13 mouse cellular contexts compared by ENCODE assay signal in the genomic region with DNA sequence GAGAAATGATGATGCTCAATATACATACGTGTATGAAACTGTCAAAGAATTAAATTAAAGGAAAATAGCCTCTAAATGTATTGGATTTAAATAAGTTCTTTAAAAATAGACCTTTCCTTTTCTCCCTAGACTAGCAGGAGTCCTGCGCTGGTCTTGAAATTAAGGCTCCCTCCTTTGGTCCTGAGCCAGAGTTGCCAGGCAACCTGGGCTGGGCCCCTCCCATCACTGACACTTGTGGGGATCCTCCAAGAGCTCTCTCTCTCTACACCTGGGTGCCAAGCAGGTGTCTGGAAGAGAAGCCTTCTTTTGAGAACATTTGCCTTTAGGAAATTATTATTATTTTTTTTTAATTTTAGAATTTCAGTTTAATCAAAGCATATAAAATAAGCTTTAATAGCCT.
DNase-seq lines count a peak whose midpoint lies in the region.
"Had no signal": no experiment of that assay in that cellular context is flagged by ENCODE, and none has a peak within 500 bp of the region (broad histone marks: within the 10 kb centered on the region; RNA-seq: fewer than 3 reads in every experiment).

No protein-coding gene starts in this region.

- DNase-seq in cerebellum, postnatal 14 days = peak; percentile 28 to 29
- DNase-seq in cerebellum, adult 11 months = no peak
- DNase-seq in right cerebral cortex, postnatal 10 days (ENCODE audit: low spot score in 2 of 2) = peak; percentile 55 to 61
- no peak for DNase-seq in right cerebral cortex, adult 18-20 months
- peak; percentile 19 for DNase-seq in right cerebral cortex, postnatal 4 days
- no peak for DNase-seq in right cerebral cortex, adult 2 months (ENCODE audit: low spot score in 2 of 2)
- DNase-seq in heart, postnatal 4 days = no peak
- DNase-seq: adrenal gland, adult 2 months; adrenal gland, postnatal 10 days; adrenal gland, postnatal 25 days; cerebellum, adult 2 months; cerebellum, adult 9-10 months; forebrain, postnatal 0 days had no signal

Comparison
In these comparisons a context has a peak if more than half of its experiments do, and no peak if none do; other contexts are left out.
1. DNase-seq: peak in cerebellum, postnatal 14 days (2 of 2), right cerebral cortex, postnatal 10 days (2 of 2) and right cerebral cortex, postnatal 4 days (single experiment); none in cerebellum, adult 11 months (single experiment), right cerebral cortex, adult 18-20 months (single experiment), right cerebral cortex, adult 2 months (0 of 2) and heart, postnatal 4 days (single experiment).